ENCODE assay signal across 33 mouse cellular contexts in the genomic region with DNA sequence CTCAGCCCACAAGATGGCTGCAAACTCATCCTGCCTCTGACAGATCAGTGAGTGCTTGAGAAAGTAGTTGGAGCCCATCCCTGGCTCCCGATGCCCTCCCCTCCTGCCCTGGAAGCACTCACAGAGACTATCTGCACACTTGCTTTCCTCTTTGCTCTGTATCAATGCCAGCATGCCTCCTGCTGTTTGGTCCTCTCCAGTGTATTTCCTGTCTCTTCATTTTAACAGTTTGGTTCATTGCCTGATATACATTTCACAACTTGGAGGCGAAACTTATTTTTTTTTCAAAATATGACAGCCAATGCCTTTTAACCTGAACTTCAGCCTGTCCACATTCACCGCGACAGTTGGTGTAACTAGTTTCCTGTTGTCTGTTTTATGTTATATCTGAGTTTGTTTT. TPM values are rescaled to one million over a fixed set of nuclear protein-coding genes. Genes with fewer than 3 reads are reported as not detected.
DNase-seq lines count a peak whose midpoint lies in the region; ATAC-seq and TF ChIP-seq lines count a peak whose summit lies in the region.
"Had no signal": no experiment of that assay in that cellular context is flagged by ENCODE, and none has a peak within 500 bp of the region (broad histone marks: within the 10 kb centered on the region; RNA-seq: fewer than 3 reads in every experiment).

No protein-coding gene starts in this region.

- H3K4me2 ChIP-seq in heart, postnatal 0 days (ENCODE audit: low read depth, low read length): no peak overlapping the region
- H3K4me2 ChIP-seq: forebrain, embryonic 12.5 days; hindbrain, embryonic 12.5 days; intestine, embryonic 15.5 days; midbrain, embryonic 12.5 days; neural tube, embryonic 12.5 days had no signal

- WGBS in heart, postnatal 0 days: 43% methylated on average over 4 of the region's 4 CpGs

- H3K9ac ChIP-seq in heart, postnatal 0 days (replicated peaks; ENCODE audit: low read depth, low read length): no peak overlapping the region
- H3K9ac ChIP-seq in MEL (ENCODE audit: control insufficient read depth, low read depth, low read length, poor library complexity, severe bottlenecking): peak overlapping the region; percentile 14
- H3K9ac ChIP-seq: forebrain, embryonic 12.5 days; forebrain, postnatal 0 days; hindbrain, embryonic 12.5 days; intestine, embryonic 15.5 days; midbrain, embryonic 12.5 days; neural tube, embryonic 12.5 days had no signal

- no peaks in the 10 kb centered on the region for H3K79me2 ChIP-seq in MEL (ENCODE audit: control insufficient read depth, insufficient read depth, low read length, poor library complexity)

- no peak for TF ChIP-seq CTCF in gastrocnemius, adult 2 months (IDR thresholded peaks at IDR 0.05)
- TF ChIP-seq CTCF in heart, postnatal 0 days (IDR thresholded peaks at IDR 0.05; ENCODE audit: low read depth): no peak
- no peak for TF ChIP-seq CTCF in MEL (IDR thresholded peaks at IDR 0.05 in 2 of 3, conservative IDR thresholded peaks at IDR 0.05 in 1 of 3; ENCODE audit: control insufficient read depth in 1 of 3, insufficient read depth in 1 of 3, low read depth in 2 of 3, low read length in 3 of 3, poor library complexity in 1 of 3, severe bottlenecking in 1 of 3)

- no peaks in the 10 kb centered on the region for H3K27me3 ChIP-seq in heart, postnatal 0 days (ENCODE audit: control insufficient read depth, insufficient read depth, low read length)
- no peaks in the 10 kb centered on the region for H3K27me3 ChIP-seq in MEL (ENCODE audit: control insufficient read depth in 1 of 2, insufficient read depth in 2 of 2, low read length in 2 of 2)
- H3K27me3 ChIP-seq: forebrain, embryonic 12.5 days; hindbrain, embryonic 12.5 days; intestine, embryonic 15.5 days; midbrain, embryonic 12.5 days; neural tube, embryonic 12.5 days had no signal

- TF ChIP-seq RAD21 in MEL (IDR thresholded peaks at IDR 0.05; ENCODE audit: low read depth, low read length): no peak

- H3K4me3 ChIP-seq in gastrocnemius, adult 2 months: no peak overlapping the region
- no peak overlapping the region for H3K4me3 ChIP-seq in heart, postnatal 0 days (ENCODE audit: low read depth, low read length)
- peak overlapping the region in 1 of 2 experiments; percentile 9; a peak in 2 of 4 replicates for H3K4me3 ChIP-seq in MEL (ENCODE audit: control insufficient read depth in 1 of 2, insufficient read depth in 1 of 2, low read depth in 2 of 2, low read length in 2 of 2)
- H3K4me3 ChIP-seq: forebrain, embryonic 12.5 days; heart, embryonic 10.5 days; hindbrain, embryonic 12.5 days; intestine, embryonic 15.5 days; midbrain, embryonic 12.5 days; myocyte; neural tube, embryonic 12.5 days had no signal

- ATAC-seq in heart, postnatal 0 days (ENCODE audit: insufficient read depth, low read depth): 0 out of 2 replicates have a peak, but pooled peaks have one; percentile 44
- peak; percentile 63 for ATAC-seq in megakaryocyte progenitor cell, adult 5-6 weeks (replicated peaks; ENCODE audit: poor library complexity)
- ATAC-seq in erythroblast, adult 5-6 weeks (replicated peaks; ENCODE audit: low FRiP score, poor library complexity, severe bottlenecking): no peak
- ATAC-seq: forebrain, postnatal 0 days; hindbrain, postnatal 0 days; intestine, embryonic 15.5 days; lung, postnatal 0 days had no signal

- peaks cover 15% of the 10 kb centered on the region for H3K4me1 ChIP-seq in heart, postnatal 0 days (ENCODE audit: control insufficient read depth, insufficient read depth)
- peaks cover 7 to 31% of the 10 kb centered on the region in 2 experiments for H3K4me1 ChIP-seq in MEL (ENCODE audit: control insufficient read depth in 1 of 2, insufficient read depth in 2 of 2, low read length in 2 of 2)
- H3K4me1 ChIP-seq: hindbrain, embryonic 12.5 days; intestine, embryonic 15.5 days; midbrain, embryonic 12.5 days had no signal

- H3K36me3 ChIP-seq in heart, postnatal 0 days (replicated peaks; ENCODE audit: control insufficient read depth, insufficient read depth, low read length): no peaks in the 10 kb centered on the region
- H3K36me3 ChIP-seq in MEL (ENCODE audit: control insufficient read depth in 1 of 2, insufficient read depth in 2 of 2, low read length in 2 of 2): peaks cover 0 to 16% of the 10 kb centered on the region in 2 experiments; a peak in 2 of 4 replicates
- H3K36me3 ChIP-seq: forebrain, embryonic 12.5 days; heart, embryonic 10.5 days; hindbrain, embryonic 12.5 days; intestine, embryonic 15.5 days; midbrain, embryonic 12.5 days; neural tube, embryonic 12.5 days had no signal

- intact Hi-C loops in gastrocnemius, adult 2 months (cut with DNase I): no loop called here
- intact Hi-C loops in gastrocnemius, postnatal 36 days (cut with DNase I): no loop called here

- peak overlapping the region; percentile 53; the same call in 1 of the 2 replicates for H3K27ac ChIP-seq in gastrocnemius, adult 2 months
- peak overlapping the region; percentile 34; the same call in 1 of the 2 replicates for H3K27ac ChIP-seq in heart, postnatal 0 days (ENCODE audit: low read depth)
- peak overlapping the region; percentile 76 for H3K27ac ChIP-seq in MEL (ENCODE audit: control insufficient read depth, low read depth, low read length)
- H3K27ac ChIP-seq: forebrain, embryonic 12.5 days; heart, embryonic 10.5 days; hindbrain, embryonic 12.5 days; hindbrain, postnatal 0 days; intestine, embryonic 15.5 days; kidney, postnatal 0 days; macrophage; midbrain, embryonic 12.5 days; neural tube, embryonic 12.5 days had no signal

- no peak for TF ChIP-seq EP300 in heart, postnatal 0 days (IDR thresholded peaks at IDR 0.05; ENCODE audit: low read depth)
- peak; percentile 38; a peak in 3 of 4 replicates for TF ChIP-seq EP300 in MEL (IDR thresholded peaks at IDR 0.05; ENCODE audit: low read depth in 1 of 2, low read length in 2 of 2)

- no peak for TF ChIP-seq POLR2A in MEL (IDR thresholded peaks at IDR 0.05; ENCODE audit: control insufficient read depth in 1 of 2, insufficient read depth in 1 of 2, low read depth in 1 of 2, low read length in 2 of 2, poor library complexity in 1 of 2)

- DNase-seq in gastrocnemius, adult 2 months: no peak
- no peak for DNase-seq in gastrocnemius, postnatal 36 days
- no peak for DNase-seq in heart, postnatal 0 days (ENCODE audit: low spot score)
- DNase-seq in heart, postnatal 4 days: no peak
- peak; percentile 64 for DNase-seq in MEL (ENCODE audit: low read depth, low spot score)
- DNase-seq in T-cell, adult 2 months (ENCODE audit: low spot score): no peak
- DNase-seq: adrenal gland, adult 2 months; adrenal gland, postnatal 36 days; cerebellum, adult 18-20 months; cerebellum, postnatal 10 days; forebrain, postnatal 0 days; gastrocnemius, postnatal 14 days; kidney, adult 2 months; kidney, postnatal 4 days; left cerebral cortex, postnatal 4 days; lung, adult 18-20 months; right cerebral cortex, postnatal 4 days; thymus, adult 2 months; thymus, postnatal 36 days had no signal

- H3K9me3 ChIP-seq in heart, postnatal 0 days (replicated peaks; ENCODE audit: control insufficient read depth, low read length): no peaks in the 10 kb centered on the region
- no peaks in the 10 kb centered on the region for H3K9me3 ChIP-seq in MEL (replicated peaks; ENCODE audit: insufficient read depth, low read length)
- H3K9me3 ChIP-seq: forebrain, embryonic 12.5 days; heart, embryonic 10.5 days; hindbrain, embryonic 12.5 days; intestine, embryonic 15.5 days; midbrain, embryonic 12.5 days; neural tube, embryonic 12.5 days had no signal

TF ChIP-seq in MEL, 35 proteins besides CTCF, POLR2A, EP300 and RAD21:
- TF ChIP-seq SMC3 (IDR thresholded peaks at IDR 0.05; ENCODE audit: low read depth, low read length) (no peak), ZC3H11A (IDR thresholded peaks at IDR 0.05; ENCODE audit: low read depth, low read length) (0 out of 2 replicates have a peak, but pooled peaks have one; percentile 7), TBP (IDR thresholded peaks at IDR 0.05; ENCODE audit: low read depth, low read length) (0 out of 2 replicates have a peak, but pooled peaks have one; percentile 36), TCF12 (IDR thresholded peaks at IDR 0.05; ENCODE audit: low read depth, low read length) (0 out of 2 replicates have a peak, but pooled peaks have one; percentile 5), ETS1 (IDR thresholded peaks at IDR 0.05; ENCODE audit: low read depth, low read length) (peak; percentile 32; the same call in 1 of the 2 replicates)

RNA-seq across cellular contexts. Expression of a gene that starts 11.0 kb away (rescaled TPM):
- under 1 TPM; 0.15 to 0.20 TPM for total RNA-seq in gastrocnemius, adult 2 months (2021)
- total RNA-seq in gastrocnemius, postnatal 36 days (2021): under 1 TPM; 0.15 to 0.31 TPM
- total RNA-seq in heart, postnatal 0 days (2014; rRNA removed; ENCODE audit: low replicate concordance): 1.1 and 2.0 TPM in 2 replicates
- polyA plus RNA-seq in heart, postnatal 0 days (2015; fragmentation: Nextera tagmentation; extraction: Ambion mirVana): 0.37 and 0.44 TPM in 2 replicates
- total RNA-seq in heart, postnatal 4 days (2021): 1 to 10 TPM; 1.0 to 1.4 TPM
- 0.59 and 0.65 TPM in 2 replicates for total RNA-seq in MEL (2012; rRNA removed)
- 1 to 10 TPM in 1 of 2 experiments, not detected in 1; 1.4 TPM for polyA plus RNA-seq in MEL (2012; ENCODE audit: insufficient read depth in 1 of 2, insufficient read length in 2 of 2, low read depth in 1 of 2, low replicate concordance in 2 of 2, missing spikeins in 1 of 2)
- total RNA-seq in megakaryocyte progenitor cell, adult 5-6 weeks (2015): 0.93 and 1.2 TPM in 2 replicates
- total RNA-seq in megakaryocyte progenitor cell, adult 5-6 weeks (2017): 0.51 and 0.54 TPM in 2 replicates
- total RNA-seq in erythroblast, adult 5-6 weeks (2015; ENCODE audit: low replicate concordance): not detected in 2 replicates
- 0.09 and 0.42 TPM in 2 replicates for total RNA-seq in erythroblast, adult 5-6 weeks (2017; ENCODE audit: low replicate concordance)
- polyA plus RNA-seq: liver, adult 2 months; myocyte had no signal
